37 mouse cellular contexts compared by ENCODE assay signal in genomic region chr8:12315177-12315576, GRCm38 (mm10). TPM values are rescaled to one million over a fixed set of nuclear protein-coding genes. Genes with fewer than 3 reads are reported as not detected.
A peak's percentile ranks its signal among the peaks of the same experiment; 100 is the strongest.
DNase-seq lines count a peak whose midpoint lies in the region; ATAC-seq lines count a peak whose summit lies in the region.
"Had no signal": no experiment of that assay in that cellular context is flagged by ENCODE, and none has a peak within 500 bp of the region (broad histone marks: within the 10 kb centered on the region; RNA-seq: fewer than 3 reads in every experiment).

No protein-coding gene starts in this region.

- H3K9me3 ChIP-seq in hindbrain, embryonic 16.5 days (ENCODE audit: control insufficient read depth, low read length) = no peaks in the 10 kb centered on the region
- H3K9me3 ChIP-seq in hindbrain, embryonic 11.5 days (ENCODE audit: control insufficient read depth, low read length) = no peaks in the 10 kb centered on the region
- H3K9me3 ChIP-seq: embryonic facial prominence, embryonic 13.5 days; forebrain, embryonic 10.5 days; hindbrain, embryonic 13.5 days; limb, embryonic 10.5 days; limb, embryonic 15.5 days; liver, embryonic 13.5 days; midbrain, embryonic 15.5 days; stomach, embryonic 15.5 days had no signal

- no peak overlapping the region for H3K9ac ChIP-seq in hindbrain, embryonic 16.5 days (ENCODE audit: low read depth, low read length)
- H3K9ac ChIP-seq in hindbrain, embryonic 11.5 days (ENCODE audit: low read depth, low read length) = no peak overlapping the region
- H3K9ac ChIP-seq: embryonic facial prominence, embryonic 13.5 days; hindbrain, embryonic 13.5 days; limb, embryonic 15.5 days; liver, embryonic 13.5 days; midbrain, embryonic 15.5 days; stomach, embryonic 15.5 days had no signal

- no peak overlapping the region for H3K27ac ChIP-seq in hindbrain, embryonic 16.5 days (ENCODE audit: low read depth, low read length)
- H3K27ac ChIP-seq in hindbrain, embryonic 11.5 days (ENCODE audit: low read depth, low read length) = no peak overlapping the region
- H3K27ac ChIP-seq: embryonic facial prominence, embryonic 13.5 days; forebrain, embryonic 10.5 days; hindbrain, embryonic 13.5 days; left cerebral cortex, adult 2 months; limb, embryonic 10.5 days; limb, embryonic 15.5 days; liver, embryonic 13.5 days; midbrain, embryonic 15.5 days; stomach, embryonic 15.5 days had no signal

- no peak overlapping the region for H3K4me3 ChIP-seq in hindbrain, embryonic 16.5 days (ENCODE audit: low read length)
- H3K4me3 ChIP-seq in hindbrain, embryonic 11.5 days (ENCODE audit: low read depth, low read length) = no peak overlapping the region
- H3K4me3 ChIP-seq: embryonic facial prominence, embryonic 13.5 days; forebrain, embryonic 10.5 days; hindbrain, embryonic 13.5 days; left cerebral cortex, adult 2 months; limb, embryonic 10.5 days; limb, embryonic 15.5 days; liver, embryonic 13.5 days; megakaryocyte, embryonic 14.5 days; midbrain, embryonic 15.5 days; stomach, embryonic 15.5 days had no signal

- peaks cover 24% of the 10 kb centered on the region for H3K4me1 ChIP-seq in hindbrain, embryonic 16.5 days (ENCODE audit: control insufficient read depth, insufficient read depth, low read depth, low read length)
- H3K4me1 ChIP-seq in hindbrain, embryonic 11.5 days (replicated peaks; ENCODE audit: control insufficient read depth, insufficient read depth, low read length) = no peaks in the 10 kb centered on the region
- H3K4me1 ChIP-seq: liver, embryonic 13.5 days; megakaryocyte, embryonic 14.5 days had no signal

- H3K36me3 ChIP-seq in hindbrain, embryonic 16.5 days (ENCODE audit: control insufficient read depth, insufficient read depth, low read length) = no peaks in the 10 kb centered on the region
- no peaks in the 10 kb centered on the region for H3K36me3 ChIP-seq in hindbrain, embryonic 11.5 days (ENCODE audit: control insufficient read depth, insufficient read depth, low read length)
- H3K36me3 ChIP-seq: embryonic facial prominence, embryonic 13.5 days; forebrain, embryonic 10.5 days; hindbrain, embryonic 13.5 days; limb, embryonic 10.5 days; limb, embryonic 15.5 days; liver, embryonic 13.5 days; midbrain, embryonic 15.5 days; stomach, embryonic 15.5 days had no signal

- WGBS in hindbrain, embryonic 16.5 days = 45% methylated on average over 5 of the region's 5 CpGs
- 80% methylated on average over 5 of the region's 5 CpGs for WGBS in hindbrain, embryonic 11.5 days

- peak; percentile 77 to 85 for DNase-seq in cerebellum, postnatal 10 days
- no peak for DNase-seq in cerebellum, adult 18-20 months
- DNase-seq in hindbrain, embryonic 11.5 days (ENCODE audit: low spot score) = no peak
- DNase-seq in left cerebral cortex, postnatal 4 days = peak; percentile 79
- no peak for DNase-seq in left cerebral cortex, adult 18-20 months (ENCODE audit: low spot score in 2 of 2)
- DNase-seq in right cerebral cortex, postnatal 10 days (ENCODE audit: low spot score in 2 of 2) = peak; percentile 73 to 77
- no peak for DNase-seq in right cerebral cortex, postnatal 25 days
- DNase-seq: adrenal gland, adult 2 months; adrenal gland, postnatal 36 days; cerebellum, adult 9-10 months; gastrocnemius, postnatal 14 days; heart, postnatal 14 days; kidney, adult 2 months; kidney, postnatal 36 days; liver, embryonic 13.5 days; lung, postnatal 4 days had no signal

- no peak overlapping the region for H3K4me2 ChIP-seq in hindbrain, embryonic 16.5 days (ENCODE audit: low read length)
- no peak overlapping the region for H3K4me2 ChIP-seq in hindbrain, embryonic 11.5 days (replicated peaks; ENCODE audit: low read depth, low read length)
- H3K4me2 ChIP-seq: embryonic facial prominence, embryonic 13.5 days; hindbrain, embryonic 13.5 days; limb, embryonic 15.5 days; liver, embryonic 13.5 days; midbrain, embryonic 15.5 days; stomach, embryonic 15.5 days had no signal

- intact Hi-C loops in left cerebral cortex, postnatal 4 days (cut with DNase I) = no loop called here

- ATAC-seq in hindbrain, embryonic 16.5 days = peak; percentile 22; the same call in 1 of the 2 replicates
- no peak for ATAC-seq in hindbrain, embryonic 11.5 days (ENCODE audit: low FRiP score)
- ATAC-seq: activated CD4-positive, CD25-positive, alpha-beta regulatory T cell, adult 4 months; lung, postnatal 0 days; midbrain, embryonic 15.5 days had no signal

- peaks cover 19% of the 10 kb centered on the region for H3K27me3 ChIP-seq in hindbrain, embryonic 16.5 days (replicated peaks; ENCODE audit: control insufficient read depth, insufficient read depth, low read length)
- H3K27me3 ChIP-seq in hindbrain, embryonic 11.5 days (ENCODE audit: control insufficient read depth, insufficient read depth, low read length) = peaks cover 8% of the 10 kb centered on the region

RNA-seq across cellular contexts. Expression of gene A230072I06Rik, which starts 36.6 kb away (rescaled TPM):
- polyA plus RNA-seq in hindbrain, embryonic 16.5 days (2015; fragmentation: Nextera tagmentation; extraction: Ambion mirVana) = 0.08 TPM in 1 of 2 replicates, not detected in the other
- polyA plus RNA-seq in hindbrain, embryonic 11.5 days (2014; fragmentation: Nextera tagmentation; extraction: Ambion mirVana) = not detected in 2 replicates
- total RNA-seq in left cerebral cortex, postnatal 4 days (2021) = under 1 TPM in 1 of 2 experiments, not detected in 1; 0.44 TPM
- not detected for total RNA-seq in left cerebral cortex, adult 18-20 months (2021)
- total RNA-seq: adrenal gland, adult 2 months; adrenal gland, postnatal 36 days; CH12.LX; common myeloid progenitor, adult 5-6 weeks; ES-E14; gastrocnemius, postnatal 14 days; granulocyte monocyte progenitor cell, adult 5-6 weeks; heart, postnatal 14 days; left cerebral cortex, adult 2 months had no signal
- polyA plus RNA-seq: activated CD4-positive, CD25-positive, alpha-beta regulatory T cell, adult 4 months; adrenal gland, adult 2 months; C2C12; embryonic facial prominence, embryonic 13.5 days; forebrain, embryonic 10.5 days; heart, embryonic 14.5 days; intestine, embryonic 14.5 days; kidney, adult 2 months; kidney, embryonic 16.5 days; limb, embryonic 10.5 days; limb, embryonic 15.5 days; liver, embryonic 13.5 days; lung, postnatal 0 days; neural tube, embryonic 11.5 days had no signal

Comparison
In these comparisons a context has a peak if more than half of its experiments do, and no peak if none do; other contexts are left out.
1. DNase-seq: peak in cerebellum, postnatal 10 days (2 of 2), left cerebral cortex, postnatal 4 days (single experiment) and right cerebral cortex, postnatal 10 days (2 of 2); none in cerebellum, adult 18-20 months (0 of 2), hindbrain, embryonic 11.5 days (single experiment), left cerebral cortex, adult 18-20 months (0 of 2) and right cerebral cortex, postnatal 25 days (single experiment).